In the genomic region with DNA sequence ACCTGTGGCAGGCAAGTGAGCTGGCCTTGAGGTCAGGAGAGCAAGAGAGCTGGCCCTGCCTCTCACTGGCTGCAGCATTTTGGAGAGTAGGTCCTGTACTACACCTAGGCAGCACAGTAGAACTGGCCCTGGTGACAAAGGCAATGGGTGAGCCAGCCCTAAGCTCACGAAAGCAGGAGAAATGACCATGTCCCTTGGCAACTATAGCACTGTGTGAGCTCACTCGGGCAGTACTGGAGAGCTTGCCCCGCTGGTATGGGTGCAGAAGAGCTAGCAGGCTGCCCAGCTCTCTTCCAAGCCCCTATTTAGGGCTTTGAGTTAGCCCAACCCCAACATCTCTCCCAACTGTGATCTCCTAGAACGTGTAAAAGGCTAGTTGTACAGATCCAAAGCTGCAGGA, we compare ENCODE assay signal across 19 mouse cellular contexts.
"Had no signal": no experiment of that assay in that cellular context is flagged by ENCODE, and none has a peak within 500 bp of the region (broad histone marks: within the 10 kb centered on the region; RNA-seq: fewer than 3 reads in every experiment).

No protein-coding gene starts in this region.

- H3K4me3 ChIP-seq: midbrain, embryonic 10.5 days; midbrain, embryonic 13.5 days; myocyte; neural tube, embryonic 13.5 days; neural tube, embryonic 15.5 days had no signal

- H3K9ac ChIP-seq: liver, embryonic 14.5 days; lung, embryonic 14.5 days; midbrain, embryonic 13.5 days; neural tube, embryonic 13.5 days; neural tube, embryonic 15.5 days had no signal

- H3K27me3 ChIP-seq: midbrain, embryonic 13.5 days; neural tube, embryonic 13.5 days; neural tube, embryonic 15.5 days had no signal

- H3K9me3 ChIP-seq: midbrain, embryonic 10.5 days; midbrain, embryonic 13.5 days; neural tube, embryonic 13.5 days; neural tube, embryonic 15.5 days had no signal

- H3K4me2 ChIP-seq: lung, embryonic 14.5 days; midbrain, embryonic 13.5 days; neural tube, embryonic 13.5 days; neural tube, embryonic 15.5 days had no signal

- H3K27ac ChIP-seq: liver, embryonic 14.5 days; midbrain, embryonic 10.5 days; midbrain, embryonic 13.5 days; neural tube, embryonic 13.5 days; neural tube, embryonic 15.5 days had no signal

- ATAC-seq: midbrain, embryonic 13.5 days; midbrain, embryonic 16.5 days had no signal

- H3K36me3 ChIP-seq: midbrain, embryonic 10.5 days; neural tube, embryonic 15.5 days had no signal

- DNase-seq: lung, adult 18-20 months; lung, embryonic 14.5 days; lung, postnatal 10 days; lung, postnatal 4 days; retina, postnatal 1 day; right cerebral cortex, adult 18-20 months; right cerebral cortex, postnatal 25 days; right cerebral cortex, postnatal 4 days; spleen, adult 18-20 months; thymus, adult 18-20 months; thymus, postnatal 14 days; thymus, postnatal 36 days had no signal
